Mouse (Mus musculus): ENCODE measurements around the gene Pttg1.
A peak's percentile ranks its signal among the peaks of the same experiment; 100 is the strongest.

The Pttg1 gene

DNA sequence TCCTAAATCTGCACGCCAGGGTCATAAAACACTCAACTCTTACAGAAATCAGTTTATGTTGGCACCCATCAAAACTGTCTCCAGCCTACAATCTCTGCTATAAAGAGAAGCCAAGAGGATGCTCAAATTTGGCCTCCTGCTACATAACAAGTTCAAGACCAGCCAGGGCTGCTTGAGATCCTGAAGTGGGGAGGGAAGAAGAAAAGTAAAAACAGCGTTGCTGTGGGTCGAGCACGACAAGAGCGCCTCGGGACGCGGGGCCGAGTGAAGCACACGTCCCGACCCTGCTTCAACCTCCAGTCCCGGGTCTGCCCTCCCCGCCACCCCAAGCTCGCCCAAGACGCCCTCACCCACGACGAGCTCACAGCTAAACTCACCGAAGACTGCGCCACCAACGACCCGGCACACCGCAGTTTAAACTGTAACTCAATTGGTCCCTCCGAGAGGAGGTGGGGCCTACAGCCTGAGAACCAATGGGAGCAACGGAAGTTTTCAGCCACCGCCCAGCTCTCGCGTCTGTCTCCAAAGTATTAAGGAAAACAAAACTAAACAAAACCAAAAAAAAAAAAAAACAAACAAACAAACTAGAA, at the start of gene Pttg1:
Gene Pttg1, minus strand, starts transcription at position 428 of the 590 bp plus-strand sequence.
- DNase-seq (ENCODE audit: low read depth, low spot score) = peak; percentile 35

DNA sequence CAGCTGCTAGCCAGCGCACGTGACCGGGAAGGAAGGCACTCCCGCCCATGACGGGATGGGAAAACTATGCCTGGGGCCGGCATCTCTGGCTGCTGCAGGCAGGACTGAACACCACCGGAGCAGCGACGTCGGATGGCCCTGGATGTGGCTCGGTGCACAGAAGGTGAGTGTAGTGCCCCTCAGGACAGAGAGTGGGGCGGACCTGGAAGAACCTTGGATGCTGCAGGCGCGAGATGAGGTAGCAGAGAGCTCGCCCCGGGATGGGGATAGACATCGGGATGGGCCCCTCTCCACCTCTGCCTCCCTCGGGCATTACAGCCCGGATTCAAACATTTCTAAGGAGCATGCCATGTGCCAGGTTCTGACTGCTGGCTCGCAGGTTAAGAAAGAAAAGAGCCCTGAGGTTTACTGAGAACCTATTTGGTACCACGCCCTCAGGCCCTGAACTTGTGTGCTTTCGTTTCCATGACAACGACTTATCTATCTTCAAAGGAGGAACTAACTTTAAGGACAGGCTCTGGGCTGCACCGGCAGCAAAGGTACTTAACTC, 48.2 kb upstream of the Pttg1 start, which contains the start of gene C1qtnf2:
Gene C1qtnf2, plus strand, starts transcription at position 52 of the 550 bp plus-strand sequence.
- no peak for DNase-seq (ENCODE audit: low read depth, low spot score)

DNA sequence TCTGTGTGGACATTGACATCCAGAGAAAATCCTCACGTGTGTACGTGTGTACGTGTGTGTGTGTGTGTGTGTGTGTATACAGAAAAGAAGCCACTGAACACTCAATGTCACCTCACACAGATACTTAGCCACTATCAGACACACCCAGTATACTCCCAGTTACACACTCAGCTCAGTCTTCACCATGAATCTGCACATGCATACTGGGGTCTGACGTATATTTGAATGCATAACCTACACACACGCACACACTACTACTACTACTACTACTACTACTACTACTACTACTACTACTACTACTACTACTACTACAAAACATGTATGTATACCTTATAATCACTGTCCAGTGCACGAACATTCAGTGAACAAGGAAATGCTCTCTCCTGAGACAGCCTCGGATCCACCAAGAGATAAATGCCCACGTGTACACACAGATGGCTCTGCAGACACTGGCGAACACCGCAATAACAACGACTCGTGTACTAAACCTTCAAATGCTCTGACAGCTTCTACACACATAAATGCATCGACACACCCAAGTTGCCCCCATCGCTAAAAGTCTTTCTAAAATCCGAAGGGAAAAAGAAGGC, 47.7 kb upstream of the Pttg1 start:
- no peak for DNase-seq (ENCODE audit: low read depth, low spot score)

GRCm38 (mm10) chr11:43473115-43473514, 47.1 kb upstream of the Pttg1 start:
- no peak for DNase-seq (ENCODE audit: low read depth, low spot score)

GRCm38 (mm10) chr11:43470881-43471820, 45.1 kb upstream of the Pttg1 start:
- DNase-seq (ENCODE audit: low read depth, low spot score) = no peak

DNA sequence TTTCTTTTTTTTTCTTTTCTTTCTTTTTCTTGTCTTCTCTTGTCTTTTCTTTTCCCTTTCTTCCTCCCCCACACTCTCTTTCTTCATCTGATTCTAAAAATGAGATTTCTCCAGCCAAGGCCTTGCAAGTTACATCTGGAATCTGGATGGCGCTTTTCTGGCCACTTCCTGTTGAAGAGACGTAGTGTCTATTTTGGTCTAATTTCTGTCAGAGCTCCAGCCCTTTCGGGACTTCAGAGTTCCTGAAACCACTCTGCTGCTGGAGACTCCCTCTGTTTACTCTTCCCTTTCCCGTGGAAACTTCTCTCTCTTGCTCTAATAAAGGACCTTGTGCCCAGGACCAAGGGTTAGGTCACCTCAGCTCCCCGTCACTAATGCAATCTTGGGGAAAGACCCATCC, 44.1 kb upstream of the Pttg1 start:
- DNase-seq (ENCODE audit: low read depth, low spot score) = no peak

- no peak for DNase-seq (ENCODE audit: low read depth, low spot score)
These were observed 37.2 kb upstream of the Pttg1 start for GRCm38 (mm10) chr11:43463204-43463603.

DNA sequence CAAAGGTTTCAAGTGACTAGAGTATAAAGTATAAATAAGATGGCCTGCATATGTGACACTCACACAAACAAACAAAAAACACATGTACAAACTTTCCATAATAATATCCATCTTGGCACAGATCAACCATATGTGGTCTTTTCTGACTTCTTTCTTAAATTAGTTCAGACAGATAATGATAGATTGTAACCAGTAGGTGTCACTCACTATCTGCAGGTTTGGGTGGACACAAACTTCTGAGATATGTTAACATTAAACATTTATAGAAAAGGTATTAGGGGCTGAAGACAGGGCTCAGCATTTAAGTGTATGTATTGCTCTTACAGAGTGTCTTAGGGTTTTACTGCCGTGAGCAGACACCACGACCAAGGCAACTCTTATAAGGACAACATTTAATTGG, 26.2 kb upstream of the Pttg1 start:
- DNase-seq (ENCODE audit: low read depth, low spot score) = no peak

DNA sequence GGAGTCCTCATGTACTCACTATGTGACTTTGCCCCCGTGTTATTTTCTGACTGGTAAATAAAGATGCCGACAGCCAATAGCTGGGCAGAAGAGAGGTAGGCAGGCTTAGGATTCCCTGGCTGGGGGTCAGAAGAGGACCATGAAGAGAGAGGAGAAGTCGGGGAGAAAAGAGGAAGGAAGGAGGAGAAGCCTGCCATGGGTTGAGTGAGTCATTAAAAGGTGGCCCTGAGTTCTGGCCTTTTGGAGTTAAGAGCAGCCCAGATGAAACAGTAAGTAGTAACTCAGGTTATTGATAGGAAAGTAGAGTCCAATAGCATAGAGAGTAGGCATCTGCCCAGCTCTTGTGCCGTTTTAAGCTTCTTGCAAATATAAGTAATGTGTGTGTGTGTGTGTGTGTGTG, 25.3 kb upstream of the Pttg1 start:
- no peak for DNase-seq (ENCODE audit: low read depth, low spot score)

- DNase-seq (ENCODE audit: low read depth, low spot score) = no peak
These were observed 23.9 kb upstream of the Pttg1 start for GRCm38 (mm10) chr11:43449916-43450315.

GRCm38 (mm10) chr11:43443183-43443582, 17.1 kb upstream of the Pttg1 start:
- no peak for DNase-seq (ENCODE audit: low read depth, low spot score)

- no peak for DNase-seq (ENCODE audit: low read depth, low spot score)
These were observed 15.1 kb upstream of the Pttg1 start for GRCm38 (mm10) chr11:43441121-43441520.

DNA sequence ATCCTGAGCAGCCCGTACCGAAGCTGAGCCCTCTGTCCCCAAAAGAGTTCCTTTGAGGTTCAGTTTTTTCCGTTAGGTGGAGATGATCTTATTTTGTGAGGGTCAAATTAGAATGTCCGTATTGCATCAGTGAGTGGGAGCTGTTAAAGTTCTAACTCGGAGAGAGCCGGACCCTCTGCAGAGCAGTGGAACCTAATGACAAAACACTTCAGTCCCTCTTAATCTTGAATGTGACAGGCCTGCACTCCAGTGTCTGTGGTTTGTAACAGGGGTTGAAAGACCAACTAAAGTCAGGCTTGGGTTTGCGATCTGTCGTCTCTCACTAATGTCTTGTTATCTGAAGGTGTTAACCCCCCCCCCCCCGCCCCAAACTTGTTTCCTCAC, 8.0 kb upstream of the Pttg1 start:
- no peak for DNase-seq (ENCODE audit: low read depth, low spot score)

- DNase-seq (ENCODE audit: low read depth, low spot score) = peak; percentile 73
These were observed 7.4 kb upstream of the Pttg1 start, which contains the start of gene Slu7 for GRCm38 (mm10) chr11:43433254-43434023. Gene Slu7 (plus strand): TSS chr11:43433744.

GRCm38 (mm10) chr11:43426414-43426884, 398 bp upstream of the Pttg1 start:
- DNase-seq (ENCODE audit: low read depth, low spot score) = no peak

DNA sequence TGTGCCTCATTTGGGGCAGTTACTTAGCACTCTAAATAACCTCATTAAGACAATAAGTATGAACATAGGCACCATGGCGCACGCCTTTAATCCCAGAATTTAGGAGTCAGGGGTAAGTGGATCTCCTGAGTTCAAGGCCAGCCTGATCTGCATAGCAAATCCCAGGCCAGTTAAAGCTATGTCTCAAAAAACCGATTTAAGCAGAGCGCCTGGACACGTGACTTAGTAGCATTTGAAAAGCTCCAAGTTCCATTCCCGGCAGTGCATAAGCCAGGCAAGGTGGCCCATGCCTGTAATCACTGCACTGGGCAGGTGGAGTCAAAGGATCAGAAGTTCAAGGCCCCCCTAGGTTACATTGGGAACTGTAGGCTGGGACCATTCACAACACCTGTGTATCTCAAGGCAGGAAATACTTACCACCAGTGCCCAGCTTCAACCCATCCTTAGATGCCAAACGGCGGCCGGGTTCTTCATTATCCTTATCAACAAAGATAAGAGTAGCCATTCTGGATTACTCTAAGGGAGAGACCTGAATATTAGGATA, 813 bp downstream of the Pttg1 start:
- DNase-seq (ENCODE audit: low read depth, low spot score) = no peak

- no peak for DNase-seq (ENCODE audit: low read depth, low spot score)
These were observed 1.7 kb downstream of the Pttg1 start for GRCm38 (mm10) chr11:43424386-43424785.

GRCm38 (mm10) chr11:43417201-43417600, 8.8 kb downstream of the Pttg1 start:
- DNase-seq (ENCODE audit: low read depth, low spot score) = no peak

- peak; percentile 49 for DNase-seq (ENCODE audit: low read depth, low spot score)
These were observed 13.1 kb downstream of the Pttg1 start for GRCm38 (mm10) chr11:43412771-43413451.

- peak; percentile 46 for DNase-seq (ENCODE audit: low read depth, low spot score)
These were observed 14.6 kb downstream of the Pttg1 start for GRCm38 (mm10) chr11:43411413-43411812.

Measured in retina, postnatal 7 days (tissue).